Mouse (Mus musculus) lung, adult 2 months (tissue): Measurements from ENCODE around the gene Pnmal1.

ENCODE experiments used
- CTCF ChIP-seq: fragments of 200-500 bp; IDR thresholded peaks from 2 replicates; pipeline ENCODE4 v1.5.1; 2011; ENCODE audit warnings: mild to moderate bottlenecking, low read length, control low read depth; ENCODE audit not compliant: insufficient read depth
- POLR2A ChIP-seq: fragments of 200-500 bp; IDR thresholded peaks from 2 replicates; pipeline ENCODE4 v1.6.1; 2011; ENCODE audit warnings: low read depth, mild to moderate bottlenecking, control low read depth, low read length, borderline replicate concordance; ENCODE audit errors: extremely low read depth

- TF ChIP-seq CTCF (no peak), POLR2A (peak; percentile 26; the same call in 1 of the 2 replicates)
These were observed 15.2 kb upstream of the Pnmal1 start, which contains the start of gene Pnmal2 for GRCm38 (mm10) chr7:16944061-16944807.
